Mouse (Mus musculus) kidney, postnatal 4 days (tissue): Measurements from ENCODE around the gene Gphn.
"Not testable (repeated sequence)": the region's sequence is repeated elsewhere in the genome, so short reads cannot be mapped to it uniquely, and the experiment has no call there.

Experiments
- DNase-seq, 2 experiments: peaks; one replicate each; pipeline ENCODE4 v3.0.0; 2021; ENCODE audit warnings: mixed read lengths in 2 of 2

The Gphn gene

GRCm38 (mm10) chr12:78356472-78356871, 130.3 kb downstream of the Gphn start:
- DNase-seq = no peak

- no peak for DNase-seq
These were observed 163.1 kb downstream of the Gphn start for GRCm38 (mm10) chr12:78389267-78389666.

- no peak for DNase-seq
These were observed 169.1 kb downstream of the Gphn start for GRCm38 (mm10) chr12:78395297-78395696.

GRCm38 (mm10) chr12:78407518-78407917, 181.3 kb downstream of the Gphn start:
- DNase-seq = not testable (repeated sequence)

GRCm38 (mm10) chr12:78522176-78522575, 296.0 kb downstream of the Gphn start:
- DNase-seq = no peak

GRCm38 (mm10) chr12:78522804-78523394, 296.7 kb downstream of the Gphn start:
- no peak for DNase-seq

GRCm38 (mm10) chr12:78537590-78537989, 311.4 kb downstream of the Gphn start:
- DNase-seq = not testable (repeated sequence)

GRCm38 (mm10) chr12:78550913-78551312, 324.7 kb downstream of the Gphn start:
- no peak for DNase-seq

- no peak for DNase-seq
These were observed 405.6 kb downstream of the Gphn start for GRCm38 (mm10) chr12:78631816-78632215.

GRCm38 (mm10) chr12:78639466-78639865, 413.3 kb downstream of the Gphn start:
- DNase-seq = no peak

- DNase-seq = no peak
These were observed 413.9 kb downstream of the Gphn start for GRCm38 (mm10) chr12:78640086-78640485.

- no peak for DNase-seq
These were observed 415.0 kb downstream of the Gphn start for GRCm38 (mm10) chr12:78641220-78641619.

- no peak for DNase-seq
These were observed 417.5 kb downstream of the Gphn start for GRCm38 (mm10) chr12:78643691-78644090.

- DNase-seq = no peak
These were observed 419.1 kb downstream of the Gphn start for GRCm38 (mm10) chr12:78645282-78645681.

GRCm38 (mm10) chr12:78659718-78660304, 433.6 kb downstream of the Gphn start:
- DNase-seq = no peak

- DNase-seq = no peak
These were observed 452.1 kb downstream of the Gphn start for GRCm38 (mm10) chr12:78678101-78678806.

- no peak for DNase-seq
These were observed 452.6 kb downstream of the Gphn start for GRCm38 (mm10) chr12:78678807-78679189.

GRCm38 (mm10) chr12:78681048-78681447, 454.9 kb downstream of the Gphn start:
- DNase-seq = no peak

GRCm38 (mm10) chr12:78682279-78682678, 456.1 kb downstream of the Gphn start:
- DNase-seq = no peak

- DNase-seq = no peak
These were observed 459.6 kb downstream of the Gphn start for GRCm38 (mm10) chr12:78685669-78686215.

- no peak for DNase-seq
These were observed 462.7 kb downstream of the Gphn start for GRCm38 (mm10) chr12:78688876-78689275.

- DNase-seq = no peak
These were observed 465.1 kb downstream of the Gphn start, which contains the start of gene Fam71d for GRCm38 (mm10) chr12:78691325-78691724. Gene Fam71d (plus strand): TSS chr12:78691535.

GRCm38 (mm10) chr12:78693281-78693680, 467.1 kb downstream of the Gphn start:
- DNase-seq = peak; percentile 9 to 31

- DNase-seq = no peak
These were observed 491.6 kb downstream of the Gphn start for GRCm38 (mm10) chr12:78717783-78718182.
